Mouse (Mus musculus) limb, embryonic 11.5 days (tissue): ENCODE data around the gene Irs3. TPM values are rescaled to one million over a fixed set of nuclear protein-coding genes. Genes with fewer than 3 reads are reported as not detected.
"Not testable (repeated sequence)": the region's sequence is repeated elsewhere in the genome, so short reads cannot be mapped to it uniquely, and the experiment has no call there.

Experiments
- ATAC-seq: fragments of 200-750 bp; cut with Nextera tagmentation; 2 replicates; pipeline ENCODE4 v1.8.0; 2017; ENCODE audit warnings: low read depth; ENCODE audit not compliant: insufficient number of reproducible peaks, low FRiP score, low TSS enrichment
- DNase-seq: peaks from one replicate; pipeline ENCODE4 v3.0.0-alpha.2; 2015; ENCODE audit warnings: low spot score
- H3K27ac ChIP-seq: fragments of 300-500 bp; sonication (generic); replicated peaks from 2 replicates; pipeline ENCODE4 v1.5.1; 2014; ENCODE audit warnings: low read depth, mild to moderate bottlenecking, low read length
- H3K27me3 ChIP-seq: fragments of 300-500 bp; sonication (generic); 2 replicates; pipeline ENCODE4 v1.6.1; 2014; ENCODE audit warnings: mild to moderate bottlenecking, low read length, mixed read lengths; ENCODE audit not compliant: control insufficient read depth, insufficient read depth
- H3K36me3 ChIP-seq: fragments of 300-500 bp; sonication (generic); 2 replicates; pipeline ENCODE4 v1.6.1; 2014; ENCODE audit warnings: mild to moderate bottlenecking, low read length, moderate library complexity, mixed read lengths; ENCODE audit not compliant: control insufficient read depth, insufficient read depth
- H3K4me1 ChIP-seq: fragments of 300-500 bp; sonication (generic); 2 replicates; pipeline ENCODE4 v1.6.1; 2014; ENCODE audit warnings: low read length, mixed read lengths; ENCODE audit not compliant: control insufficient read depth, insufficient read depth
- H3K4me2 ChIP-seq: fragments of 300-500 bp; sonication (generic); 2 replicates; pipeline ENCODE4 v1.6.1; 2014; ENCODE audit warnings: low read depth, mild to moderate bottlenecking, moderate library complexity; ENCODE audit not compliant: severe bottlenecking
- H3K4me3 ChIP-seq: fragments of 300-500 bp; sonication (generic); 2 replicates; pipeline ENCODE4 v1.5.1; 2014; ENCODE audit warnings: low read depth, low read length
- H3K9ac ChIP-seq: fragments of 300-500 bp; sonication (generic); 2 replicates; pipeline ENCODE4 v1.6.1; 2014; ENCODE audit warnings: mild to moderate bottlenecking, low read length
- H3K9me3 ChIP-seq: fragments of 300-500 bp; sonication (generic); 2 replicates; pipeline ENCODE4 v1.6.1; 2016; ENCODE audit warnings: low read length; ENCODE audit not compliant: control insufficient read depth
- WGBS: fragments of 180-500 bp; shearing (Covaris S2); extraction: QIAGEN DNeasy Blood & Tissue Kit; methylation state at CpG from one replicate; pipeline ENCODE4 v1.1.7; 2014; 5-methylcytosine and 5-hydroxymethylcytosine counted together
- polyA plus RNA-seq: library from polyadenylated mRNA; unstranded; fragments of >200 nt; fragmentation: Nextera tagmentation; extraction: Ambion mirVana; gene quantifications from 2 replicates; pipeline ENCODE4 v1.2.1, GENCODE M21; 2014

Irs3 gene
- polyA plus RNA-seq, 1 experiment from 2014 or later: 0.47 TPM

DNA sequence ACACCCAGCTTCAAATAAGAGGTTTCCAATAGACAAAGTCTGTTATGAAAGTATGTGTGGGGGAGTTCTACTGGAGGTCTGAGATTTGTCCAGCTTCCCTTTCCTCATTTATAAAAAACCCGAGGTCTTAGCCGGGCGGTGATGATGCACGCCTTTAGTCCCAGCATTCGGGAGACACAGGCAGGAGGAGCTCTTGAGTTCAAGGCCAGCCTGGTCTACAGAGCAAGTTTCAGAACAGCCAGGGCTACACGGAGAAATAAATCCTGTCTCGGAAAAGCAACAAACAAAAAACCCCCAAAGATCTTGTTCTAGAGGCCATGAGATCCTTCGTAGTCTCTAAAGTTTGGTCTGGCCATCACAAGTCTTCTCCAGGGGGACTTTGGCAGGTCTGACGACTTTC is 17.5 kb downstream of the Irs3 start:
- DNase-seq (no peak), ATAC-seq (no peak)
- 7% methylated on average over 9 of the region's 9 CpGs for WGBS
- Histone ChIP-seq H3K36me3 (no peaks in the 10 kb centered on the region), H3K4me3 (peak overlapping the region; percentile 91), H3K4me1 (peaks cover 21% of the 10 kb centered on the region), H3K27me3 (no peaks in the 10 kb centered on the region), H3K4me2 (peak overlapping the region; percentile 60), H3K9me3 (no peaks in the 10 kb centered on the region), H3K9ac (peak overlapping the region; percentile 38), H3K27ac (peak overlapping the region; percentile 64)

DNA sequence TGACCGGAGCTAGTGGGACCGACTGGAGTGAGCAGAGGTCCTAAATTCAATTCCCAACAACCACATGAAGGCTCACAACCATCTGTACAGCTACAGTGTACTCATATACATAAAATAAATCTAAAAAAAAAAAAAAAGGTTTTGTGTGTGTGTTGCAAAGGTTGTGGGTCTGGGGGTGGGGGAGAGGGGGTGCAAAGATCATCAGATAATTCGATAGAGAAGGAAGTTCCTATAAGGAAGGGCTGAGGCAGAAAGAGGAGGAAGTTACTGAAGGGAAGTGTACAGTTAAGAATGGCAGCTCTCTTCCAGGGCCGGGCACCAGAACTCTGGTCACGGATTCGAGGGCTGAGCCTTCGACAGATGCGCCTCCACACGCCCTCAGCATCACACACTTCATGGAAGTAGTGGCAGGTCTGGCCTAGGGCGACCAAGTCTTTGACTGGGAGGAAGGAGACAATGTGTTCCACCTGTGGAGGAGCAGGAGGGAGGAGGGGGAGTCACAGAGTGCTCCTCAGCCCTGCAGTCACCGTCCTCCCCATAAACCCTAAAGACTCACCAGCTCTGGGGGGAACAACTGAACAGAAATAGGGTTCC is 21.5 kb downstream of the Irs3 start:
- no peaks in the 10 kb centered on the region for H3K36me3 ChIP-seq
- H3K27ac ChIP-seq: no peak overlapping the region
- H3K4me1 ChIP-seq: peaks cover 3% of the 10 kb centered on the region; the same call in 1 of the 2 replicates
- H3K27me3 ChIP-seq: no peaks in the 10 kb centered on the region
- no peak overlapping the region for H3K9ac ChIP-seq
- no peaks in the 10 kb centered on the region for H3K9me3 ChIP-seq
- H3K4me3 ChIP-seq: no peak overlapping the region
- DNase-seq (no peak), ATAC-seq (no peak)
- no peak overlapping the region for H3K4me2 ChIP-seq
- 87% methylated on average over 11 of the region's 11 CpGs for WGBS

DNA sequence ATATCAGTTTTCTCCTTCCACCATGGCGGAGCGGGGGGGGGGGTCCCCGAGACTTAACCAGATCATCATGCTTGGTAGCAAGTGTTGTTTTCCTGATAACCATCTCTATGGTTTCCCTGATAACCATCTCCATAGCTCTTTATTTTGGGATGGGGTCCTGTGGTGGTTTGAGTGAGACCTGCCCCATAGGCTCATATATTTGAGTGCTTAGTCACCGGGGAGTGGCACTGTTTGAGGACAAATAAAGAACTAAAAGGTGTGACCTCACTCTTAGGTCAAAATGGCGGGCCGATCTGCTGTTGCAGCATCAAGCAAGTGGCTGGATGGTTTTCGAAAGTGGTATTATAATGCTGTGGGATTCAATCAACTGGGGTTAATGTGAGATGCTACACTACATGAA is 30.2 kb downstream of the Irs3 start:
- no peaks in the 10 kb centered on the region for H3K27me3 ChIP-seq
- no peaks in the 10 kb centered on the region for H3K9me3 ChIP-seq
- ATAC-seq (no peak), DNase-seq (no peak)
- no peak overlapping the region for H3K9ac ChIP-seq
- no peak overlapping the region for H3K27ac ChIP-seq
- peaks cover 28% of the 10 kb centered on the region for H3K4me1 ChIP-seq
- WGBS: 92% methylated on average over 7 of the region's 7 CpGs
- no peaks in the 10 kb centered on the region for H3K36me3 ChIP-seq
- H3K4me2 ChIP-seq: no peak overlapping the region
- no peak overlapping the region for H3K4me3 ChIP-seq

DNA sequence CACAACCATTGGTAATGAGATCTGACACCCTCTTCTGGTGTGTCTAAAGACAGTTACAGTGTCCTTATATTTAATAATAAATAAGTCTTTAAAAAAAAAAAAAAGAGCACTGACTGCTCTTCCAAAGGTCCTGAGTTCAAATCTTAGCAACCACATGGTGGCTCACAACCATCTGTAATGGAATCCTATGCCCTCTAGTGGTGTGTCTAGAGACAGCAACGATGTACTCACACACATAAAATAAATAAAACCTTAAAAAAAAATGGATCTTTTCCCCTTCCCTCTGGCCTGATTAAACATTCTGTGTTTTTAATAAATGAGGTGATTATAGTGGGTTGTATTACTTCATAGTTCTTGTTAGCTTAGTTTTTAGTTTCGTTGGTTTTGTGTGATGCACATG is 30.6 kb downstream of the Irs3 start:
- peaks cover 28% of the 10 kb centered on the region for H3K4me1 ChIP-seq
- H3K27me3 ChIP-seq, H3K36me3 ChIP-seq, H3K4me3 ChIP-seq, DNase-seq, H3K4me2 ChIP-seq, ATAC-seq, H3K27ac ChIP-seq, H3K9ac ChIP-seq, H3K9me3 ChIP-seq: not testable (repeated sequence)
- 91% methylated on average over 2 of the region's 2 CpGs for WGBS

DNA sequence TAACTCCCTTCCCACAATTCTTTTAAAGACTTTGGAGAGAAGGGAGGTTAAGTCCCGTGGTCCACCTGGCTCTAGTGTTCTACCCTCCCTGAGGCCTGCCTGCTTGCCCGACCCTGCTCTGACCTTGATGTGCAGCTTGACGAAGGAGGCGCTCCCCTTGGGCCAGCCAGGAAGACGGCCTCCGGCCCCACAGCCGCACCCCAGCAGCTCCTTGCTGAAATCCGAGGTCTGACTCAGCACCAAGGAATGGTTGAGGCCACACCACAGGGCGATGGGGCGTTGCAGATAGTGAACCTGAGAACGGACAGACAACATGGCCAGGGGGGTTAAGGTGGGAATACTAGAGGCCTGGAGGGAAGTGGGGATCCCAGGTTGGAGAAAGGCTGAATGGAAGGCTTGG is 32.0 kb downstream of the Irs3 start, which contains the start of gene Pcolce:
Gene Pcolce, minus strand, starts transcription at position 235 of the 400 bp plus-strand sequence.
- DNase-seq (no peak), ATAC-seq (no peak)
- Histone ChIP-seq H3K27me3 (no peaks in the 10 kb centered on the region), H3K4me2 (no peak within 1 kb of the TSS), H3K4me1 (peaks cover 42% of the 10 kb centered on the region), H3K9ac (peak within 1 kb of the TSS; percentile 41), H3K36me3 (no peaks in the 10 kb centered on the region), H3K9me3 (no peaks in the 10 kb centered on the region), H3K4me3 (no peak within 1 kb of the TSS), H3K27ac (peak within 1 kb of the TSS; percentile 97; the same call in 1 of the 2 replicates)
- WGBS: 46% methylated on average over 11 of the region's 11 CpGs

DNA sequence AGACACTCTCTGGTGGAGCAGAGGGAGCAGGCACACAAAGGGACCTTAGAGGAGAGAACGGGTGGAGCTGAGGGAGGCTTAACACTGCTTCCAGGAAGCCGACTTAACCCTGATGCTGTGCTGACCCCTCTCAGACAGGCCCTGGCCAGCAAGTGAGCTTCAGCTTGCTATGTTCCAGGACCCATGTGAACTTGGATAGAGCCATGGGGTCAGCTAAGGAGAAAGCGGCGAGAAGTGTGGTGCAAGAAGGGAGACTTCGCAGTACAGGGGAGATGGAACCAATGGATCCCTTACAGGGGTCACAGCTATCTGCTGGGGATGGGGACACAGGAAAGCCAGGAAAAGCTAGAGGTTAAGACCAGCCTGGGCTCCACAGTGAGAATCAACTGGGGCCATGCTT is 32.4 kb downstream of the Irs3 start:
- no peak overlapping the region for H3K4me3 ChIP-seq

DNA sequence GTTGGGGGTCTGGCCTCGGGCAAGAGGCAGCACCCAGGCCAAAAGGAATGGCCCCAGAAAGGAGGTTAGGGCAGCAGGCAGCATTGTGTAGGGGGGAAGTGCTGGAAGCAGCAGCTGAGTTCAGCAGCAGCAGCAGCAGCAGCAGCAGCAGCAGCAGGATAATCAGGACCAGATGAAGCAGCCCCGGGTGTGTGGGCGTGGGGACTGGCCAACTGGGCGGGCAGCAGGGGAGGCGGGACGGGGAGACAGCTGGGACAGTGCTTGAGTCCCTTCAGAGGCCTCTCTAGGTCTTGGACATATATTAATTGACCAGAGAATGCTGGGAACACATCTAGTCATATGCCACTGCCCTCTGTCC is 34.3 kb downstream of the Irs3 start:
- ATAC-seq (peak; percentile 28), DNase-seq (peak; percentile 92)
- Histone ChIP-seq H3K27ac (peak overlapping the region; percentile 97), H3K36me3 (peaks cover 3% of the 10 kb centered on the region; the same call in 1 of the 2 replicates), H3K4me3 (peak overlapping the region; percentile 30), H3K9me3 (no peaks in the 10 kb centered on the region), H3K4me2 (peak overlapping the region; percentile 57), H3K9ac (peak overlapping the region; percentile 49), H3K4me1 (peaks cover 50% of the 10 kb centered on the region), H3K27me3 (no peaks in the 10 kb centered on the region)
- 0% methylated on average over 6 of the region's 6 CpGs for WGBS

More for the DNA sequence above, 32.4 kb downstream of the Irs3 start:
- 72% methylated on average over 5 of the region's 5 CpGs for WGBS
- no peak for ATAC-seq
- Histone ChIP-seq H3K27me3 (no peaks in the 10 kb centered on the region), H3K9me3 (no peaks in the 10 kb centered on the region), H3K36me3 (no peaks in the 10 kb centered on the region), H3K4me2 (no peak overlapping the region), H3K4me1 (peaks cover 46% of the 10 kb centered on the region), H3K9ac (peak overlapping the region; percentile 41), H3K27ac (peak overlapping the region; percentile 97; the same call in 1 of the 2 replicates)
- DNase-seq: no peak

DNA sequence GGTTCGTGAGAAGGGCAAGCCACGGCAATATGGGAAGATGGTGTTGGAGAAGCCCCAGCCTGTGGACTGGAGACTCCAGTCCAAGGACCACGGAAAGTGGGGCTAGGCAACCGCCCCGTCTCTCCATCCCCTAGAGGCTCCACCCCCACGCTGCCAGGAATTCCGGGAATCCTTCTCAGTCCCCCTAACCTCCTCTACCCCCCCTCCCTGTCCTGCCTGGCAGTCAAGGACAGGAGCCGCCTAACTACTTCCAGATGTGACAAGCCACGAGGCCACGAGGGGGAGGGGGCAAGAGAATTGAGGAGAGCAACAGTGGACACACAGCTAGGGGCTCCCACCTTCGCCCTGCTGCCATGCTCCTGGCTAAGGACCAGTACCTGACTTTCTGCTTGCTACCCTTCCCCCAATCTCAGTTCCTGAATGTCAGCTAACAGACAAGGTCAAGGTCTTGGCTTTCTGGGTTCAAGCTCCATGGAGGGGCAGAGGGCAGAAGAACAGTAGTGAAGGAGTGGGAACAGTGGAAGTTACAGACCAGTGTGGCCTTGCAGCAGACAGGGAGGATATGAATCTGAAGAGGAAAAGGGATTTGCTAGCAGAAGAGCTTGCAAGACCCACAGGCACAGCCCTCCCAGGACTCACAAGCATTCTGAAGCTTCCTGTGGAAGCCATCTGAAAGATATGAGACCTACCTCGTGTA is 34.8 kb downstream of the Irs3 start:
- H3K4me2 ChIP-seq: peak overlapping the region; percentile 57
- H3K27ac ChIP-seq: peak overlapping the region; percentile 97
- under 1% methylated on average over 12 of the region's 12 CpGs for WGBS
- no peaks in the 10 kb centered on the region for H3K27me3 ChIP-seq
- peak; percentile 97 for DNase-seq
- peak overlapping the region; percentile 49 for H3K9ac ChIP-seq
- peaks cover 50% of the 10 kb centered on the region for H3K4me1 ChIP-seq
- peak overlapping the region; percentile 30 for H3K4me3 ChIP-seq
- peak; percentile 86 for ATAC-seq
- H3K9me3 ChIP-seq: no peaks in the 10 kb centered on the region
- peaks cover 3% of the 10 kb centered on the region; the same call in 1 of the 2 replicates for H3K36me3 ChIP-seq
